Mouse (Mus musculus): ENCODE results near the gene Tax1bp1. TPM values are rescaled to one million over a fixed set of nuclear protein-coding genes. Genes with fewer than 3 reads are reported as not detected.

Gene Tax1bp1
- polyA plus RNA-seq (2012; rRNA removed; ENCODE audit: low replicate concordance): 5.9 and 8.1 TPM in 2 replicates

GRCm38 (mm10) chr6:52713104-52713896 is at the start of gene Tax1bp1:
Gene Tax1bp1 (plus strand): TSS chr6:52713729.

Other genes starting within 250 kb of the Tax1bp1 start
- gene Hibadh, start 73.3 kb upstream of the Tax1bp1 start, polyA plus RNA-seq (2012; rRNA removed; ENCODE audit: low replicate concordance): 8.5 and 11.5 TPM in 2 replicates

All from duodenum, adult 2 months (tissue).